Mouse (Mus musculus) MEL (cell line): ENCODE measurements around the gene Eif2b1.

ENCODE experiments used
- CTCF ChIP-seq, 3 experiments: IDR thresholded peaks in 2 of 3; conservative IDR thresholded peaks in 1 of 3; 2 replicates each; pipeline ENCODE4 v1.5.1; 2011 to 2012; ENCODE audit warnings: low read length in 3 of 3, low read depth in 2 of 3, mild to moderate bottlenecking in 2 of 3, improper control_type of control experiment in 1 of 3, inconsistent platforms in 1 of 3, mixed read lengths in 1 of 3, moderate library complexity in 1 of 3; ENCODE audit not compliant: control insufficient read depth in 1 of 3, insufficient read depth in 1 of 3, poor library complexity in 1 of 3, severe bottlenecking in 1 of 3
- ELF1 ChIP-seq: IDR thresholded peaks from 2 replicates; pipeline ENCODE4 v1.6.1; 2014; ENCODE audit warnings: low read depth, mild to moderate bottlenecking, inconsistent platforms, low read length, improper control_type of control experiment, moderate library complexity
- JUND ChIP-seq: IDR thresholded peaks from 2 replicates; pipeline ENCODE4 v1.6.1; 2011; ENCODE audit warnings: low read depth, mild to moderate bottlenecking, improper control_type of control experiment, low read length
- MAX ChIP-seq: IDR thresholded peaks from 2 replicates; pipeline ENCODE4 v1.6.1; 2011; ENCODE audit warnings: low read length, improper control_type of control experiment
- MAZ ChIP-seq: IDR thresholded peaks from 2 replicates; pipeline ENCODE4 v1.6.1; 2012; ENCODE audit warnings: low read depth, mild to moderate bottlenecking, inconsistent platforms, low read length, improper control_type of control experiment
- POLR2A ChIP-seq, 2 experiments: IDR thresholded peaks; 2 replicates each; pipeline ENCODE4 v1.6.1; 2011 to 2012; ENCODE audit warnings: low read length in 2 of 2, mild to moderate bottlenecking in 2 of 2, control low read depth in 1 of 2, improper control_type of control experiment in 1 of 2, low read depth in 1 of 2, moderate library complexity in 1 of 2; ENCODE audit not compliant: control insufficient read depth in 1 of 2, insufficient read depth in 1 of 2, poor library complexity in 1 of 2
- POLR2AphosphoS5 ChIP-seq: IDR thresholded peaks from 2 replicates; pipeline ENCODE4 v1.6.1; 2012; ENCODE audit warnings: low read depth, borderline replicate concordance, mild to moderate bottlenecking, inconsistent platforms, low read length, moderate library complexity, mixed read lengths
- RAD21 ChIP-seq: IDR thresholded peaks from 2 replicates; pipeline ENCODE4 v1.6.1; 2011; ENCODE audit warnings: mild to moderate bottlenecking, low read depth, low read length, improper control_type of control experiment
- UBTF ChIP-seq: IDR thresholded peaks from 2 replicates; pipeline ENCODE4 v1.6.1; 2012; ENCODE audit warnings: low read depth, mild to moderate bottlenecking, inconsistent platforms, low read length, improper control_type of control experiment, moderate library complexity, borderline replicate concordance; ENCODE audit not compliant: insufficient read depth
- USF1 ChIP-seq: IDR thresholded peaks from 2 replicates; pipeline ENCODE4 v1.6.1; 2014; ENCODE audit warnings: low read depth, mild to moderate bottlenecking, inconsistent platforms, low read length, improper control_type of control experiment, moderate library complexity
- ZNF384 ChIP-seq: IDR thresholded peaks from 2 replicates; pipeline ENCODE4 v1.6.1; 2012; ENCODE audit warnings: low read depth, mild to moderate bottlenecking, inconsistent platforms, low read length, improper control_type of control experiment

- no peak for TF ChIP-seq POLR2A (IDR thresholded peaks at IDR 0.05; ENCODE audit: control insufficient read depth in 1 of 2, insufficient read depth in 1 of 2, low read depth in 1 of 2, low read length in 2 of 2, poor library complexity in 1 of 2)
- no peak for TF ChIP-seq JUND
- no peak for TF ChIP-seq CTCF (IDR thresholded peaks at IDR 0.05 in 2 of 3, conservative IDR thresholded peaks at IDR 0.05 in 1 of 3; ENCODE audit: control insufficient read depth in 1 of 3, insufficient read depth in 1 of 3, low read depth in 2 of 3, low read length in 3 of 3, poor library complexity in 1 of 3, severe bottlenecking in 1 of 3)
- no peak for TF ChIP-seq MAZ
- TF ChIP-seq UBTF = no peak
- no peak for TF ChIP-seq POLR2AphosphoS5
- TF ChIP-seq RAD21 = no peak
- TF ChIP-seq MAX = no peak
- TF ChIP-seq ELF1 = no peak
- no peak for TF ChIP-seq USF1
- TF ChIP-seq ZNF384 = no peak
Observed at GRCm38 (mm10) chr5:124614709-124615108, 35.8 kb upstream of the Eif2b1 start.
